Mouse (Mus musculus): ENCODE data around the gene Tfg.

Gene Tfg

GRCm38 (mm10) chr16:56717224-56718200 lies at the start of gene Tfg:
Tfg (minus strand) TSS chr16:56717450.
- no peak for TF ChIP-seq GATA4 (IDR thresholded peaks at IDR 0.05; ENCODE audit: insufficient replicate concordance, low read length)

DNA sequence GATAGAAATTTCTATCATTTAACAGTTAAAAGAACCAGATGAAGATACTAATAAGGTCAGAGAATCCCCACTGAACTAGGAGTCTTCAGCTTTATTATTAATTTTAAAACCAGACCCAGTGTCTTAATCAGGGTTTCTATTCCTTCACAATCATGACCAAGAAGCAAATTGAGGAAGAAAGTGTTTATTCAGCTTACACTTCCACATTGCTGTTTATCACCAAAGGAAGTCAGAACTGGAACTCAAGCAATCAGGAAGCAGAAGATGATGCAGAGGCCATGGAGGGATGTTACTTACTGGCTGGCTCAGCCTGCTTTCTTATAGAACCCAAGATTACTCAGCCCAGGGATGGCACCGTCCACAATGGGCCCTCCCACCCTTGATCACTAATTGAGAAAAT lies 11.8 kb upstream of the Tfg start:
- no peak for TF ChIP-seq GATA4 (IDR thresholded peaks at IDR 0.05; ENCODE audit: insufficient replicate concordance, low read length)

DNA sequence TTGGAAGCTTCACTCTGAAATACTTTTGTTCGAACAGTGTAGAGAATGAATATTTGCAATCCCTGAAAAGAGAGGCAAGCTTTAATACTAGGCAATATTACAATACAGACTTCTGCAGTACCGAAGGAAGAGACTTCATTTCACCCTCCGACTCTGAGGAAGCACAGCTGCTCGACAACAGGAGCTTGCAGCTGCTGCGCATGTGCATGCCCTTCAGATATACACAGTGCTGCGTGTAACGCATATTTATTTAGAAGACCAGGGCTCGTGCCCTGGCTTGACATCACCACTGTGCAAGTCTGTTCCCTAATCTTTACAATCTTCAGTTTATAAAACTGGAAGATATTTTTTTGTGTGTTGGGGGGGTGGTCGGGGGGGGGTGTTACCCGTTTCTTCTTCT lies 7.7 kb upstream of the Tfg start:
- TF ChIP-seq GATA4 (IDR thresholded peaks at IDR 0.05; ENCODE audit: insufficient replicate concordance, low read length) = no peak

- TF ChIP-seq GATA4 (IDR thresholded peaks at IDR 0.05; ENCODE audit: insufficient replicate concordance, low read length) = peak; percentile 65
These were observed 5.1 kb upstream of the Tfg start for GRCm38 (mm10) chr16:56722357-56722756.

DNA sequence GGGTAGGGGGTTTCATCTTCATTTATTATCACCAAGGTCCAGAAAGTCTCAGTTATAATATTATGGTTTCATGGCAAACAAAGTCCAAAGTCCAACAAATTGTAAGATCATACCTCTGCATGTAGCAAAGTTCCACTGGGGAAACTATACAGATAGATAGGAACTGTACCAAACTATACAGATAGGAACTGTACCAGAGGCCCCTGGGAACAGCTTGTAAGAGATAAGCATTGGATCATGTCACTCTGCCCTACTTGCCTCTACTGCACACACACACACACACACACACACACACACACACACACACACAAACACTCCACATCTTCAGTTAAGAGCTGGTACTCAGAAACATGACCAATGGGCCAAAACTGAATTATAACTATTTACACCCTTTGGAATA lies 1.8 kb upstream of the Tfg start:
- TF ChIP-seq GATA4 (IDR thresholded peaks at IDR 0.05; ENCODE audit: insufficient replicate concordance, low read length) = no peak

- TF ChIP-seq GATA4 (IDR thresholded peaks at IDR 0.05; ENCODE audit: insufficient replicate concordance, low read length) = no peak
These were observed 582 bp downstream of the Tfg start for GRCm38 (mm10) chr16:56716557-56717179.

DNA sequence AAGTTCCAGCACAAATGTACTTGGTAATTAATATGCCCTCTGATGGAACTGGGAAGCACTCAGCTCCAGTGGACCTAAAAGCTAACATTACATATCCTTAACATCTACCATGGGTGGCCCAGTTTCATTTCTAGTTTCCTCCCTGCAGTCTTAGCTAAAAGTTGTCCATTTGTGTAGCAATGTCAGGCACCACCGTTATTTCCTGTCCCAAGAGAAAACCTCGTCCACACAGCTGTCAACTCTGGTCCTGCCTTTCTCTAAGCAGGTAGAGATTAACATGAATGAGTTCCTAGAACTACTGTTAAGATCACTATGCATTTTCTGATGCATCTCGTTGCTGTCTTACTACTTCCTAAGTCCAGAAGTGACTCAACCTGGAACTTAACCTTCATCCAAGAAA lies 1.6 kb downstream of the Tfg start:
- TF ChIP-seq GATA4 (IDR thresholded peaks at IDR 0.05; ENCODE audit: insufficient replicate concordance, low read length) = no peak

DNA sequence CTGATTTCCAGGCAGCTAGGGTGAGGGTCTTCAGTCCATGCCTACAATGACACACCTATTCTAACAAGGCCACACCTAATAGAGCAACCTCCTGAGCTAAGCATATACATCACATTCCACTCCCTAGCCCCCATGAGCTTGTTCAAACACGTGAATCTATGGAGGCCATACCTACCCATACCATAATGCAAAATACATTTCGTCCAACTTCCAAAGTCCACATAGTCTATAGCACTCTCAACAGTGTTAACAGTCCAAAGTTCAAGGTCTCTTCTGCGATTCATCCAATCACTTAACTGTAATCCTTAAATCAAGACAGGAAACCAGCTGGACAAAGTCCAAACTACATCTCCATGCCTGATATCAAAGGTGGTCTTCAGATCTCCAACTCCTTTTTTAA lies 7.2 kb downstream of the Tfg start:
- TF ChIP-seq GATA4 (IDR thresholded peaks at IDR 0.05; ENCODE audit: insufficient replicate concordance, low read length) = no peak

- no peak for TF ChIP-seq GATA4 (IDR thresholded peaks at IDR 0.05; ENCODE audit: insufficient replicate concordance, low read length)
These were observed 11.5 kb downstream of the Tfg start for GRCm38 (mm10) chr16:56705731-56706130.

- no peak for TF ChIP-seq GATA4 (IDR thresholded peaks at IDR 0.05; ENCODE audit: insufficient replicate concordance, low read length)
These were observed 16.4 kb downstream of the Tfg start for GRCm38 (mm10) chr16:56700898-56701297.

DNA sequence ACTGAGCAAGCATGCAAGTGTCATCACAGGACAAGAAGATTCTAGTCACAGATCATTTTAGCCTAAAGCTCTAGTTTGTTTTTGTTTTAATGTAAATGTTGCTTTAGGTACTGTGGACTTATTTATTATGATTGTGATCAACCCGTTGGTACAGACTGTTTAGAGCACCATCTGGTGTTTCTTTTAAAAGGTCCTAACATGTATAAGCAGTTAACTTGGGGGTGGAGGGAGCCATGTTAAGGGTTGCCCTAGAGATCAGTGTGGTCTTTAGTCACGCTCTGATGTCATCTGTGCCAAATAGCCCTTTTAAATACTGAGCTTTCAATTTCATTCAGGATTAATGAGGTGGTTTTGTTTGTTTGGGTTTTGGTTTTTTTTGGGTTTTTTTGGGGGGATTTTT lies 20.8 kb downstream of the Tfg start:
- TF ChIP-seq GATA4 (IDR thresholded peaks at IDR 0.05; ENCODE audit: insufficient replicate concordance, low read length) = no peak

DNA sequence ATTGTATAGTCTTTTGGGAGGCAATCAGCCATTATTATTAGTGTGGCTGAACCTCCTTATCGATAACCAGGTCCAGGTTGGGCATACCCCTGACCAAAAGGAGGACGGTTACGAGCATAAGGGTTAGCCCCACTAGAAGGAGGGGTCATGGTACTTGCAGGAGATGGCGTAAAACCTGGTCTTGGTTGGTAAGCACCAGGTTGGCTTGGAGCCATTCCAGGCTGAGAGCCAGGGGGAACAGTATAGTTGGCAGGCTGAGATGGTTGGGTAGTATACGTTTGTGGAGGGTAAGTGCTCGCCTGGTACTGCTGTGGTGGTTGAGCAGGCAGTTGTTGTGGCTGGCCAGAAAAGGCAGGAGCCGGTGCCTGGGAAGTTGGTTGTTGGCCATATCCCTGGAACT lies 26.5 kb downstream of the Tfg start:
- TF ChIP-seq GATA4 (IDR thresholded peaks at IDR 0.05; ENCODE audit: insufficient replicate concordance, low read length) = no peak

- no peak for TF ChIP-seq GATA4 (IDR thresholded peaks at IDR 0.05; ENCODE audit: insufficient replicate concordance, low read length)
These were observed 30.5 kb downstream of the Tfg start for GRCm38 (mm10) chr16:56686747-56687146.

DNA sequence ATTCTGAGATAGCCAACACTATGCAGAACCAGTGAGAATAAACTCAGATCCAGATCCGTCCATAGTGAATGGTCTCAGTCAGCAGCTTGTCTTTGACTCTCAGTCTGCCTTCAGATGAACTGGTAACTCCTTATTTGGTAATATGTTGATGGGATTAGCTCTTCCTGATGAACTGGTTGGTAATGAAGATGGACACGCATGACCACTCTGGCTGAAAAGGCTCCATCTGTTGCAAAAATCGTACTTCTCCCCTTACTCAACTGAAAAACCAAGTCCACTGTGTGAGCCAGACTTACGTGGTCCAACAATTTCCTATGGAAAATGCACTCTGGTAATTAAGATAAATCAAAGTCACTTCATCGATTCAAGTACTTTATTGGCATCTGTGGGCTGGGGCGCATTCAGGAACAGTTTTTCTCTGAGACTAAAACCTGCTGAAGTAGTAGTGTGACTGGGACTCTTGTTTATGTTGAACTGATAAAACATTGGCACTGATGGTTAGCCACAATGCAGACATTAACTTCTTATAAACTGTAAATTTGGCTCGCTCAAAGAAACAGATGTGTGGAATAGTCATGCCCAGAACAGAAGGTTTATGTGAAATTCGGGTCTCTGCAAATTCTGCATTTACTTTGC lies 36.1 kb downstream of the Tfg start:
- TF ChIP-seq GATA4 (IDR thresholded peaks at IDR 0.05; ENCODE audit: insufficient replicate concordance, low read length) = no peak

- no peak for TF ChIP-seq GATA4 (IDR thresholded peaks at IDR 0.05; ENCODE audit: insufficient replicate concordance, low read length)
These were observed 40.1 kb downstream of the Tfg start for GRCm38 (mm10) chr16:56677146-56677545.

GRCm38 (mm10) chr16:56673420-56673819 lies 43.8 kb downstream of the Tfg start:
- no peak for TF ChIP-seq GATA4 (IDR thresholded peaks at IDR 0.05; ENCODE audit: insufficient replicate concordance, low read length)
